Mouse (Mus musculus) CD4-positive, CD25-positive, alpha-beta regulatory T cell, adult 2 months (primary cell): Measurements from ENCODE around the gene Olfr8.
"Not testable (repeated sequence)": the region's sequence is repeated elsewhere in the genome, so short reads cannot be mapped to it uniquely, and the experiment has no call there.

Source experiments
- DNase-seq: peaks from one replicate; pipeline ENCODE4 v3.0.0-alpha.2; 2012; ENCODE audit warnings: low read depth, low spot score

The Olfr8 gene

GRCm38 (mm10) chr10:78950336-78950735 lies at the start of gene Olfr8:
Gene Olfr8 (plus strand): TSS chr10:78950636.
- not testable (repeated sequence) for DNase-seq

GRCm38 (mm10) chr10:78912871-78913270 lies 37.6 kb upstream of the Olfr8 start, which contains the start of gene Olfr1354:
Gene Olfr1354 (plus strand): TSS chr10:78913171.
- not testable (repeated sequence) for DNase-seq

- not testable (repeated sequence) for DNase-seq
Measured at GRCm38 (mm10) chr10:78963009-78963408, 12.6 kb downstream of the Olfr8 start, which contains the start of gene Olfr1353. Gene Olfr1353 (plus strand): TSS chr10:78963309.

GRCm38 (mm10) chr10:78980750-78981149 lies 30.3 kb downstream of the Olfr8 start, which contains the start of gene Olfr1352:
Gene Olfr1352 (plus strand): TSS chr10:78981050.
- DNase-seq: no peak
